Mouse (Mus musculus) limb, embryonic 15.5 days (tissue): ENCODE measurements around the gene Def6. TPM values are rescaled to one million over a fixed set of nuclear protein-coding genes. Genes with fewer than 3 reads are reported as not detected.

Source experiments
- ATAC-seq: fragments of 200-750 bp; cut with Nextera tagmentation; 2 replicates; pipeline ENCODE4 v1.8.0; 2017; ENCODE audit warnings: low read depth, moderate TSS enrichment; ENCODE audit not compliant: insufficient number of reproducible peaks, low FRiP score, low TSS enrichment
- H3K27ac ChIP-seq: fragments of 300-500 bp; sonication (generic); 2 replicates; pipeline ENCODE4 v1.5.1; 2015; ENCODE audit warnings: moderate library complexity, mild to moderate bottlenecking, inconsistent platforms
- H3K27me3 ChIP-seq: fragments of 300-500 bp; sonication (generic); 2 replicates; pipeline ENCODE4 v1.6.1; 2015; ENCODE audit warnings: inconsistent platforms
- H3K36me3 ChIP-seq: fragments of 300-500 bp; sonication (generic); 2 replicates; pipeline ENCODE4 v1.6.1; 2015; ENCODE audit warnings: inconsistent platforms
- H3K4me1 ChIP-seq: fragments of 300-500 bp; sonication (generic); 2 replicates; pipeline ENCODE4 v1.6.1; 2015; ENCODE audit warnings: inconsistent platforms
- H3K4me2 ChIP-seq: fragments of 300-500 bp; sonication (generic); 2 replicates; pipeline ENCODE4 v1.6.1; 2015; ENCODE audit warnings: mild to moderate bottlenecking, inconsistent platforms
- H3K4me3 ChIP-seq: fragments of 300-500 bp; sonication (generic); 2 replicates; pipeline ENCODE4 v1.5.1; 2015; ENCODE audit warnings: mild to moderate bottlenecking, inconsistent platforms
- H3K9ac ChIP-seq: fragments of 300-500 bp; sonication (generic); 2 replicates; pipeline ENCODE4 v1.6.1; 2015; ENCODE audit warnings: inconsistent platforms
- H3K9me3 ChIP-seq: fragments of 300-500 bp; sonication (generic); 2 replicates; pipeline ENCODE4 v1.6.1; 2016; ENCODE audit warnings: inconsistent platforms
- WGBS: fragments of 180-500 bp; shearing (Covaris S2); methylation state at CpG from one replicate; pipeline ENCODE4 v1.1.7; 2015; 5-methylcytosine and 5-hydroxymethylcytosine counted together
- polyA plus RNA-seq: library from polyadenylated mRNA; unstranded; fragments of >200 nt; fragmentation: Nextera tagmentation; extraction: Ambion mirVana; gene quantifications from 2 replicates; pipeline ENCODE4 v1.2.1, GENCODE M21; 2015

Gene Def6
- polyA plus RNA-seq, 1 experiment from 2014 or later = 19.2 TPM

DNA sequence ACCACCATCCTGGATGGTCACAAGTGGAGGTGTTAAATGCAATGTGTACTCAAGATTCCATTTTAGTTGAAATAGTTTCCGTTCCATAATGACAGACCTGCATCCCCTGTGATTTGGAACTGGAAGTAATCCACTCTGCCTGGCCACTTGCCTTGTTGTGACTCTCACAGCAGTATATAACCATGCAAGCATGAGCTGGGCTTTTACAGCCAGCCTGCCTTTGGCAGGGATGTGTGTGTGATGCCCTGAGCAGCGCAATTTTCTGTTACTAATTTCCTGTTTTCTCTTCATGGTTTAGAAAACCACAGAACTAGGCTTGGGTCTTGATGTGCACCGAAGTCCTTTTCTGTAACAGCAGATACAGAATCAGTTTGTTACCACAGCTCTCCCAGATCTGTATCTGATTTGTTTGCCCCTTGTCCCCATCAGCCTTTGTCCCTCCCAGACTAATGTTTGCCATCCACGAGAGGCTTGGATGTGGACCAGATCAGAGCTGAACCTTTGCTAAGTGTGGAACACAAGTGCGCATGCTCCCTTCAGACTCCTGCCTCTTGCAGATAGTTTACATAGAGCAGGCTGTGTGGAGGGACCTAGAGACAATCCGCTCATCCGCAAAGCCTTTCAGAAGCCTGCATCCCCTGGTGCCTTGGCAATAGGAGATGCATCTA is 22.5 kb upstream of the Def6 start:
- Histone ChIP-seq H3K4me3 (no peak overlapping the region), H3K4me1 (peaks cover 33% of the 10 kb centered on the region), H3K27me3 (no peaks in the 10 kb centered on the region), H3K4me2 (no peak overlapping the region), H3K9ac (no peak overlapping the region), H3K9me3 (no peaks in the 10 kb centered on the region), H3K36me3 (peaks cover 11% of the 10 kb centered on the region), H3K27ac (peak overlapping the region; percentile 55)
- ATAC-seq = no peak
- 62% methylated on average over 7 of the region's 7 CpGs for WGBS

DNA sequence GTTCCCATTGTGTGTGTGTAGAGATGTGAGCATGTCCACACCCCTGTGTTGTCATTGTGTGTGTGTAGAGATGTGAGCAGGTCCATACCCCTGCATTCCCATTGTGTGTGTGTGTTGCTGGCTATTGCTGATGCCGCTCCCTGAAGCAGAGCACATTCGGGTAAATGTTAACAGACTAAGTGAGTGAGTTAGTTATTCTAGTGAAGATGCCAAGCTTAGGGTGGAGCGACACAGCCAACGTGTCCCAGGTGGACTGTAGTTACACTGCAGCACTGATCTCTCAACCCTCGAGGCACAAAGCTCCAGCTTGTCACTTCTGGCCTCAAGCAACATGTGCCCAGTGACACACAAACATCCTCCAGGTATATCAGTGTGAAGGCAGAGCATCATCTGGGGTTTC is 19.3 kb upstream of the Def6 start:
- no peak for ATAC-seq
- Histone ChIP-seq H3K27me3 (no peaks in the 10 kb centered on the region), H3K9ac (no peak overlapping the region), H3K4me1 (peaks cover 13% of the 10 kb centered on the region; the same call in 1 of the 2 replicates), H3K9me3 (no peaks in the 10 kb centered on the region), H3K4me2 (no peak overlapping the region), H3K27ac (no peak overlapping the region), H3K36me3 (peaks cover 37% of the 10 kb centered on the region), H3K4me3 (no peak overlapping the region)
- WGBS = 86% methylated on average over 5 of the region's 5 CpGs

- WGBS = 79% methylated on average over 1 of the region's 1 CpGs
- Histone ChIP-seq H3K4me1 (no peaks in the 10 kb centered on the region), H3K9me3 (no peaks in the 10 kb centered on the region), H3K36me3 (peaks cover 70% of the 10 kb centered on the region), H3K4me2 (no peak overlapping the region), H3K4me3 (no peak overlapping the region), H3K9ac (no peak overlapping the region), H3K27me3 (no peaks in the 10 kb centered on the region), H3K27ac (no peak overlapping the region)
- ATAC-seq = no peak
Observed at GRCm38 (mm10) chr17:28192754-28193153, 14.8 kb upstream of the Def6 start.

GRCm38 (mm10) chr17:28193559-28193958 is 14.0 kb upstream of the Def6 start:
- Histone ChIP-seq H3K4me3 (no peak overlapping the region), H3K4me1 (no peaks in the 10 kb centered on the region), H3K9ac (no peak overlapping the region), H3K27ac (no peak overlapping the region), H3K4me2 (no peak overlapping the region), H3K9me3 (no peaks in the 10 kb centered on the region), H3K36me3 (peaks cover 78% of the 10 kb centered on the region), H3K27me3 (no peaks in the 10 kb centered on the region)
- WGBS = 83% methylated on average over 3 of the region's 3 CpGs
- ATAC-seq = no peak

GRCm38 (mm10) chr17:28195033-28195432 is 12.5 kb upstream of the Def6 start:
- peaks cover 86% of the 10 kb centered on the region for H3K36me3 ChIP-seq
- no peaks in the 10 kb centered on the region for H3K9me3 ChIP-seq
- no peak overlapping the region for H3K4me3 ChIP-seq
- no peak overlapping the region for H3K27ac ChIP-seq
- no peak for ATAC-seq
- H3K4me1 ChIP-seq = no peaks in the 10 kb centered on the region
- 96% methylated on average over 10 of the region's 10 CpGs for WGBS
- no peak overlapping the region for H3K4me2 ChIP-seq
- no peaks in the 10 kb centered on the region for H3K27me3 ChIP-seq
- no peak overlapping the region for H3K9ac ChIP-seq

DNA sequence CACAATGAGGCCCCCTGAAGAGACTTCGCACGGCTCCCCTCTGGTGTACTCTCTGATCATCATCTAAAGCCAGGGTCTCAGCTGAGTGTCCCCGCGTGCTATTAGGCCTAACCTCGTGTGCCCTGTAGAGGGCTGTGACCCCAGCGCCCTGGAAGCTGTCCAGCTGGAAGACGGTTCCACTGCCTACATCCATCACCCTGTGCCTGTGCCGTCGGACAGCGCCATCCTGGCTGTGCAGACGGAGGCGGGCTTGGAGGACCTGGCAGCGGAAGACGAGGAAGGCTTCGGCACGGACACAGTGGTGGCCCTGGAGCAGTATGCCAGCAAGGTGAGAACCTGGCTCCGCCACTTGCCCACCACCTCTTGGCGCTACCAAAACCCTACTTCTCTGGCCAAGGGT is 9.9 kb upstream of the Def6 start:
- no peak for ATAC-seq
- Histone ChIP-seq H3K4me1 (no peaks in the 10 kb centered on the region), H3K27ac (no peak overlapping the region), H3K9ac (no peak overlapping the region), H3K4me2 (no peak overlapping the region), H3K27me3 (no peaks in the 10 kb centered on the region), H3K9me3 (no peaks in the 10 kb centered on the region), H3K4me3 (no peak overlapping the region), H3K36me3 (peaks cover 91% of the 10 kb centered on the region)
- 76% methylated on average over 18 of the region's 18 CpGs for WGBS

- ATAC-seq = no peak
- Histone ChIP-seq H3K27me3 (no peaks in the 10 kb centered on the region), H3K27ac (no peak overlapping the region), H3K36me3 (peaks cover 83% of the 10 kb centered on the region), H3K4me3 (no peak overlapping the region), H3K4me1 (peaks cover 6% of the 10 kb centered on the region), H3K9me3 (no peaks in the 10 kb centered on the region), H3K4me2 (no peak overlapping the region), H3K9ac (no peak overlapping the region)
- WGBS = 73% methylated on average over 14 of the region's 14 CpGs
Observed at GRCm38 (mm10) chr17:28201982-28202381, 5.6 kb upstream of the Def6 start.

DNA sequence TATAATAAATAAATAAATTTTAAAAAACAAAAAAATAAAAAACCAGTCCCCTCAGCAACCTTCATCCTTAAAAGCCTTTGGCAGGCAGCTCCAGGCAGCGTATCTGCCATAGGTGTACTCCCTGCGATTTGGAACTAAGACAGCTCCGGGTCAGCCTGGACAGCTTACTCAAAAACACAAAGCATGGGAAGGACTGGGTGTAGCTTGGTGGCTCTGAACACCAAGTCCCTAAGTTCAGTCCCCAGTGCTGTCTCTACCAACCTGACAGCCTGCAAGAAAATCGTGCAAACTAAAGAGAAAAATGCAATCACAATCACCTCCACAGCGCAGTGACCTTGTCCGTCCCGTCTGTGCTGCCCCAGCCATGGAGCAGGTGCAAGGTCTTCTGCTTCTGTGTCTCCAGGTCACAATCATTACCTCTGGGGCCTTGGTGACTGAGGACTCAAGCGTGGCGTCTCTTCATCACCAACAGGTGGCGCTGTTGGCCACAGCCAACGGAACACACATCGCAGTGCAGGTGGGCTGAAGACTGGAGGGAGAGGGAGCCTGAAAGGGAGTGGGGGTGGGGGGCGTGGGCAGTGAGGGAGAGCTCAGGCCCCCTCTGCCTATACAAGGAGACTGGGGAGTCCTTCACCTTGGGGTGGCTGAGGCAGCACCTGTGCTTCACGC is 3.4 kb upstream of the Def6 start:
- Histone ChIP-seq H3K36me3 (peaks cover 64% of the 10 kb centered on the region), H3K27me3 (no peaks in the 10 kb centered on the region), H3K9ac (no peak overlapping the region), H3K4me2 (no peak overlapping the region), H3K9me3 (no peaks in the 10 kb centered on the region), H3K27ac (no peak overlapping the region), H3K4me3 (no peak overlapping the region), H3K4me1 (peaks cover 26% of the 10 kb centered on the region)
- 37% methylated on average over 14 of the region's 14 CpGs for WGBS
- ATAC-seq = no peak

- Histone ChIP-seq H3K27me3 (no peaks in the 10 kb centered on the region), H3K9me3 (no peaks in the 10 kb centered on the region), H3K4me1 (peaks cover 33% of the 10 kb centered on the region), H3K27ac (no peak overlapping the region), H3K4me3 (no peak overlapping the region), H3K4me2 (no peak overlapping the region), H3K9ac (no peak overlapping the region), H3K36me3 (peaks cover 51% of the 10 kb centered on the region)
- WGBS = 89% methylated on average over 8 of the region's 8 CpGs
- ATAC-seq = no peak
Observed at GRCm38 (mm10) chr17:28205443-28205842, 2.1 kb upstream of the Def6 start.

DNA sequence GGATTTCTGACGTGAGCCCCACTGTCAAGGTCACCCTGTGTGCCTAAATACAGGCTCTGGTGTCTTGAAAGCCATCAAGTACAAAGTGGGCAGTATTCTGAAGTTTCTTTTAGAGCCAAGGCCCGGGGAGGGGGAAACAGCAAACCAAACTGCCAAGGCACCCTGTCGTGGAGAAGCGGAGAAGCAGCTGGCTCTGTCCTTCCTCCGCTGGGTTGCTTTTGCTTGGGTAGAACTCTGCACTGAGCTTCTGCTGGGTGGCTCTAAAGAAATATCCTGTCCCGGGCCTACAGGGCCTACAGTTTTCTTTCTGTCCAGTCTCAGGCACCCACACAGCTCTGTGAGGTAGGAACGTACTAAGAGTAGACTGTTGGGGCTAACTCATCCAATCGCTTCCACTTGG is 486 bp upstream of the Def6 start:
- WGBS = 64% methylated on average over 8 of the region's 8 CpGs
- peaks cover 33% of the 10 kb centered on the region for H3K4me1 ChIP-seq
- H3K4me3 ChIP-seq = peak overlapping the region; percentile 49; the same call in 1 of the 2 replicates
- ATAC-seq = no peak
- H3K27ac ChIP-seq = peak overlapping the region; percentile 89
- peak overlapping the region; percentile 74 for H3K4me2 ChIP-seq
- H3K9me3 ChIP-seq = no peaks in the 10 kb centered on the region
- 0 out of 2 replicates have a peak overlapping the region, but pooled peaks have one; percentile 60 for H3K9ac ChIP-seq
- H3K27me3 ChIP-seq = no peaks in the 10 kb centered on the region
- H3K36me3 ChIP-seq = peaks cover 35% of the 10 kb centered on the region

DNA sequence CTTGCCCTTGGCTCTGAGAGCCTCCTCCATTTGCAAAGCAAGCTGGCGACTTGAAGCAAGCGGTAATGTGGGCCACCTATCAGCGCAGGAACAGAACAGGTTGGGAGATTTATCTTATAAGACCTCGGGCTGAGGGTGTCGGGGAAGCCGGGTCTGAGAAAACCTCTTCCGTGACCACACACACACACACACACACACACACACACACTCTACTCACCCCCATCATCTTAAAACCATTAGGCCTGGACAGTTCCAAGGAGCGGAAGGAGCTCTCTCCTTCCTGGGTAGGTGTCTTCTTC is 685 bp downstream of the Def6 start:
- H3K9me3 ChIP-seq = no peaks in the 10 kb centered on the region
- peak overlapping the region; percentile 49 for H3K4me3 ChIP-seq
- peak overlapping the region; percentile 89 for H3K27ac ChIP-seq
- no peak for ATAC-seq
- H3K9ac ChIP-seq = peak overlapping the region; percentile 60
- H3K36me3 ChIP-seq = peaks cover 23% of the 10 kb centered on the region
- 63% methylated on average over 8 of the region's 8 CpGs for WGBS
- peak overlapping the region; percentile 74 for H3K4me2 ChIP-seq
- no peaks in the 10 kb centered on the region for H3K27me3 ChIP-seq
- peaks cover 33% of the 10 kb centered on the region for H3K4me1 ChIP-seq

- Histone ChIP-seq H3K27me3 (no peaks in the 10 kb centered on the region), H3K9ac (no peak overlapping the region), H3K4me3 (no peak overlapping the region), H3K27ac (no peak overlapping the region), H3K36me3 (peaks cover 14% of the 10 kb centered on the region), H3K4me1 (peaks cover 33% of the 10 kb centered on the region), H3K4me2 (no peak overlapping the region), H3K9me3 (no peaks in the 10 kb centered on the region)
- no peak for ATAC-seq
- 65% methylated on average over 4 of the region's 4 CpGs for WGBS
Observed at GRCm38 (mm10) chr17:28209457-28210110, 2.0 kb downstream of the Def6 start.
